Mouse (Mus musculus): ENCODE measurements at regions not wholly inside any gene's neighbourhood (a gene's known extent, or its start where the extent isn't known, plus 50 kb on each side); places are given as distances from the start of the nearest gene placed in this dataset.

GRCm38 (mm10) chr1:76629861-76630260, 885.0 kb downstream of the Epha4 start:
- TF ChIP-seq CTCF (IDR thresholded peaks at IDR 0.05; ENCODE audit: low read depth) (peak; percentile 36), EP300 (IDR thresholded peaks at IDR 0.05; ENCODE audit: low read depth) (no peak)

Data from heart, postnatal 0 days (tissue).